Mouse (Mus musculus) MEL (cell line): ENCODE data around the gene Prdm5. TPM values are rescaled to one million over a fixed set of nuclear protein-coding genes. Genes with fewer than 3 reads are reported as not detected.

ENCODE experiments used
- DNase-seq: peaks from one replicate; pipeline ENCODE4 v3.0.0; 2011; ENCODE audit warnings: low read depth, low spot score
- H3K27ac ChIP-seq: 2 replicates; pipeline ENCODE4 v1.5.1; 2012; ENCODE audit warnings: low read depth, mild to moderate bottlenecking, control low read depth, low read length, moderate library complexity; ENCODE audit not compliant: control insufficient read depth
- H3K27me3 ChIP-seq, 2 experiments: fragments of 150-350 bp in 1 of 2; sonication (generic) in 1 of 2; 2 replicates each; pipeline ENCODE4 v1.6.1; 2012; ENCODE audit warnings: low read length in 2 of 2, mild to moderate bottlenecking in 2 of 2, improper control_type of control experiment in 1 of 2, moderate library complexity in 1 of 2; ENCODE audit not compliant: insufficient read depth in 2 of 2, control insufficient read depth in 1 of 2
- H3K36me3 ChIP-seq, 2 experiments: 2 replicates each; pipeline ENCODE4 v1.6.1; 2012 to 2014; ENCODE audit warnings: low read length in 2 of 2, improper control_type of control experiment in 1 of 2, inconsistent platforms in 1 of 2, mild to moderate bottlenecking in 1 of 2; ENCODE audit not compliant: insufficient read depth in 2 of 2, control insufficient read depth in 1 of 2
- H3K4me1 ChIP-seq, 2 experiments: fragments of 150-350 bp in 1 of 2; sonication (generic) in 1 of 2; 2 replicates each; pipeline ENCODE4 v1.6.1; 2012; ENCODE audit warnings: low read length in 2 of 2, improper control_type of control experiment in 1 of 2, mild to moderate bottlenecking in 1 of 2; ENCODE audit not compliant: insufficient read depth in 2 of 2, control insufficient read depth in 1 of 2
- H3K4me3 ChIP-seq, 2 experiments: fragments of 150-350 bp in 1 of 2; sonication (generic) in 1 of 2; 2 replicates each; pipeline ENCODE4 v1.5.1; 2012; ENCODE audit warnings: low read depth in 2 of 2, low read length in 2 of 2, mild to moderate bottlenecking in 2 of 2, moderate library complexity in 2 of 2, control low read depth in 1 of 2, improper control_type of control experiment in 1 of 2; ENCODE audit not compliant: control insufficient read depth in 1 of 2, insufficient read depth in 1 of 2
- H3K79me2 ChIP-seq: 2 replicates; pipeline ENCODE4 v1.6.1; 2012; ENCODE audit warnings: mild to moderate bottlenecking, low read length, moderate library complexity; ENCODE audit not compliant: control insufficient read depth, poor library complexity, insufficient read depth
- H3K9ac ChIP-seq: 2 replicates; pipeline ENCODE4 v1.6.1; 2012; ENCODE audit warnings: low read depth, mild to moderate bottlenecking, control low read depth, low read length, moderate library complexity; ENCODE audit not compliant: control insufficient read depth, poor library complexity, severe bottlenecking
- H3K9me3 ChIP-seq: fragments of 150-350 bp; sonication (generic); replicated peaks from 2 replicates; pipeline ENCODE4 v1.6.1; 2012; ENCODE audit warnings: mild to moderate bottlenecking, low read length, improper control_type of control experiment, moderate library complexity; ENCODE audit not compliant: insufficient read depth
- CHD1 ChIP-seq: IDR thresholded peaks from 2 replicates; pipeline ENCODE4 v1.6.1; 2012; ENCODE audit warnings: low read depth, mild to moderate bottlenecking, inconsistent platforms, low read length, improper control_type of control experiment
- ETS1 ChIP-seq: IDR thresholded peaks from 2 replicates; pipeline ENCODE4 v1.6.1; 2012; ENCODE audit warnings: low read depth, mild to moderate bottlenecking, inconsistent platforms, low read length, improper control_type of control experiment, moderate library complexity
- GABPA ChIP-seq: IDR thresholded peaks from 2 replicates; pipeline ENCODE4 v1.6.1; 2012; ENCODE audit warnings: low read depth, mild to moderate bottlenecking, inconsistent platforms, low read length, improper control_type of control experiment, moderate library complexity
- GATA1 ChIP-seq: IDR thresholded peaks from 2 replicates; pipeline ENCODE4 v1.6.1; 2011; ENCODE audit warnings: low read depth, low read length, improper control_type of control experiment
- HCFC1 ChIP-seq: IDR thresholded peaks from 2 replicates; pipeline ENCODE4 v1.6.1; 2012; ENCODE audit warnings: low read depth, mild to moderate bottlenecking, inconsistent platforms, low read length, improper control_type of control experiment, moderate library complexity
- KAT2A ChIP-seq: conservative IDR thresholded peaks from 2 replicates; pipeline ENCODE4 v1.6.1; 2012; ENCODE audit warnings: low read depth, low read length, improper control_type of control experiment, inconsistent platforms
- MAFK ChIP-seq: IDR thresholded peaks from 2 replicates; pipeline ENCODE4 v1.6.1; 2011; ENCODE audit warnings: low read depth, mild to moderate bottlenecking, low read length, improper control_type of control experiment, borderline replicate concordance
- MAX ChIP-seq: IDR thresholded peaks from 2 replicates; pipeline ENCODE4 v1.6.1; 2011; ENCODE audit warnings: low read length, improper control_type of control experiment
- MEF2A ChIP-seq: IDR thresholded peaks from 2 replicates; pipeline ENCODE4 v1.6.1; 2014; ENCODE audit warnings: low read depth, mild to moderate bottlenecking, inconsistent platforms, low read length, improper control_type of control experiment; ENCODE audit not compliant: poor library complexity, insufficient replicate concordance, severe bottlenecking; ENCODE audit errors: extremely low read depth
- MYB ChIP-seq: IDR thresholded peaks from 2 replicates; pipeline ENCODE4 v1.6.1; 2011; ENCODE audit warnings: mild to moderate bottlenecking, low read depth, low read length, improper control_type of control experiment
- MYC ChIP-seq: IDR thresholded peaks from 2 replicates; pipeline ENCODE4 v1.6.1; 2011; ENCODE audit warnings: low read depth, mild to moderate bottlenecking, low read length, improper control_type of control experiment, moderate library complexity
- POLR2AphosphoS2 ChIP-seq: IDR thresholded peaks from 2 replicates; pipeline ENCODE4 v1.6.1; 2011; ENCODE audit warnings: low read length, improper control_type of control experiment
- TCF12 ChIP-seq: IDR thresholded peaks from 2 replicates; pipeline ENCODE4 v1.6.1; 2014; ENCODE audit warnings: low read depth, mild to moderate bottlenecking, inconsistent platforms, low read length, improper control_type of control experiment, moderate library complexity
- UBTF ChIP-seq: IDR thresholded peaks from 2 replicates; pipeline ENCODE4 v1.6.1; 2012; ENCODE audit warnings: low read depth, mild to moderate bottlenecking, inconsistent platforms, low read length, improper control_type of control experiment, moderate library complexity, borderline replicate concordance; ENCODE audit not compliant: insufficient read depth
- USF2 ChIP-seq, 2 experiments: IDR thresholded peaks; 2 replicates each; pipeline ENCODE4 v1.6.1; 2011 to 2012; ENCODE audit warnings: improper control_type of control experiment in 2 of 2, low read length in 2 of 2, borderline replicate concordance in 1 of 2, inconsistent platforms in 1 of 2, low read depth in 1 of 2, mild to moderate bottlenecking in 1 of 2; ENCODE audit not compliant: insufficient read depth in 1 of 2
- ZC3H11A ChIP-seq: IDR thresholded peaks from 2 replicates; pipeline ENCODE4 v1.6.1; 2012; ENCODE audit warnings: low read depth, mild to moderate bottlenecking, inconsistent platforms, low read length, improper control_type of control experiment
- ZKSCAN1 ChIP-seq: IDR thresholded peaks from 2 replicates; pipeline ENCODE4 v1.6.1; 2012; ENCODE audit warnings: low read depth, mild to moderate bottlenecking, inconsistent platforms, low read length, improper control_type of control experiment, moderate library complexity
- ZMIZ1 ChIP-seq: IDR thresholded peaks from 2 replicates; pipeline ENCODE4 v1.6.1; 2012; ENCODE audit warnings: low read depth, mild to moderate bottlenecking, inconsistent platforms, low read length, improper control_type of control experiment, moderate library complexity
- ZNF384 ChIP-seq: IDR thresholded peaks from 2 replicates; pipeline ENCODE4 v1.6.1; 2012; ENCODE audit warnings: low read depth, mild to moderate bottlenecking, inconsistent platforms, low read length, improper control_type of control experiment
- polyA plus RNA-seq, 2 experiments: library from polyadenylated mRNA; stranded (reverse) in 1 of 2; unstranded in 1 of 2; fragments of >175 nt in 1 of 2; fragments of >200 nt in 1 of 2; gene quantifications; 2 replicates each; pipeline versions ENCODE4 v1.2.1 to v1.2.4; 2012; ENCODE audit warnings: low replicate concordance in 2 of 2, low read depth in 1 of 2; ENCODE audit not compliant: insufficient read length in 2 of 2, insufficient read depth in 1 of 2, missing spikeins in 1 of 2
- total RNA-seq: library from RNA; depleted of rRNA; stranded (reverse); fragments of 300-350 nt; gene quantifications from 2 replicates; pipeline ENCODE4 v1.2.3, GENCODE M21; 2012

Gene Prdm5
- total and polyA plus RNA-seq, 3 experiments = 0.04 TPM; not detected in 2

GRCm38 (mm10) chr6:65764459-65764858, 14.3 kb upstream of the Prdm5 start:
- H3K9ac ChIP-seq = no peak overlapping the region
- H3K36me3 ChIP-seq = no peaks in the 10 kb centered on the region
- no peaks in the 10 kb centered on the region for H3K4me1 ChIP-seq
- H3K9me3 ChIP-seq = no peaks in the 10 kb centered on the region
- TF ChIP-seq MAX (no peak), MEF2A (no peak), ZNF384 (no peak), MYC (no peak), ZC3H11A (no peak), TCF12 (no peak), HCFC1 (no peak), KAT2A (no peak), ZMIZ1 (no peak), CHD1 (no peak), POLR2AphosphoS2 (no peak), MYB (no peak), GATA1 (no peak), GABPA (no peak)
- DNase-seq = no peak
- H3K4me3 ChIP-seq = no peak overlapping the region
- H3K27ac ChIP-seq = no peak overlapping the region
- H3K27me3 ChIP-seq = no peaks in the 10 kb centered on the region; a peak in 1 of 4 replicates
- no peaks in the 10 kb centered on the region for H3K79me2 ChIP-seq

- no peak overlapping the region for H3K4me3 ChIP-seq
- H3K79me2 ChIP-seq = no peaks in the 10 kb centered on the region
- H3K36me3 ChIP-seq = no peaks in the 10 kb centered on the region
- no peak for DNase-seq
- no peak for TF ChIP-seq TCF12
- TF ChIP-seq ZKSCAN1 = no peak
- no peak for TF ChIP-seq USF2 (IDR thresholded peaks at IDR 0.05; ENCODE audit: borderline replicate concordance in 1 of 2, insufficient read depth in 1 of 2, low read depth in 1 of 2, low read length in 2 of 2)
- no peak for TF ChIP-seq MYB
- TF ChIP-seq UBTF = no peak
- TF ChIP-seq MAFK = no peak
- TF ChIP-seq ETS1 = no peak
- no peak for TF ChIP-seq HCFC1
- H3K9me3 ChIP-seq = no peaks in the 10 kb centered on the region
- no peak overlapping the region for H3K9ac ChIP-seq
- H3K4me1 ChIP-seq = no peaks in the 10 kb centered on the region
- no peak overlapping the region for H3K27ac ChIP-seq
- no peaks in the 10 kb centered on the region; a peak in 1 of 4 replicates for H3K27me3 ChIP-seq
Measured at GRCm38 (mm10) chr6:65765057-65765456, 13.7 kb upstream of the Prdm5 start.
